Mouse (Mus musculus) olfactory bulb, adult 2 months (tissue): ENCODE measurements around the gene Zfp82. TPM values are rescaled to one million over a fixed set of nuclear protein-coding genes. Genes with fewer than 3 reads are reported as not detected.
"Not testable (repeated sequence)": the region's sequence is repeated elsewhere in the genome, so short reads cannot be mapped to it uniquely, and the experiment has no call there.

Source experiments
- H3K27ac ChIP-seq: fragments of 200-500 bp; 2 replicates; pipeline ENCODE4 v1.5.1; 2012; ENCODE audit warnings: low read depth, low read length; ENCODE audit not compliant: insufficient read depth
- H3K4me1 ChIP-seq: fragments of 200-500 bp; 2 replicates; pipeline ENCODE4 v1.6.1; 2012; ENCODE audit warnings: low read length; ENCODE audit not compliant: control insufficient read depth, insufficient read depth
- H3K4me3 ChIP-seq: fragments of 200-500 bp; 2 replicates; pipeline ENCODE4 v1.5.1; 2012; ENCODE audit warnings: mild to moderate bottlenecking, low read depth, low read length, moderate library complexity; ENCODE audit not compliant: insufficient read depth
- CTCF ChIP-seq: fragments of 200-500 bp; IDR thresholded peaks from 2 replicates; pipeline ENCODE4 v1.5.1; 2012; ENCODE audit warnings: low read depth, mild to moderate bottlenecking, low read length, moderate library complexity; ENCODE audit not compliant: insufficient read depth
- POLR2A ChIP-seq: fragments of 200-500 bp; IDR thresholded peaks from 2 replicates; pipeline ENCODE4 v1.6.1; 2012; ENCODE audit warnings: mild to moderate bottlenecking, low read depth, low read length, moderate library complexity; ENCODE audit not compliant: insufficient read depth
- WGBS: fragments of 180-500 bp; shearing (Covaris S2); methylation state at CpG from one replicate; pipeline ENCODE4 v1.1.7; 2018; 5-methylcytosine and 5-hydroxymethylcytosine counted together
- polyA plus RNA-seq: library from polyadenylated mRNA; stranded (reverse); fragments of >200 nt; gene quantifications from 2 replicates; pipeline ENCODE4 v1.2.4, GENCODE M21; 2012; ENCODE audit warnings: low replicate concordance; ENCODE audit not compliant: missing spikeins, insufficient read depth, insufficient read length

Gene Zfp82
- polyA plus RNA-seq: not detected in 2 replicates

DNA sequence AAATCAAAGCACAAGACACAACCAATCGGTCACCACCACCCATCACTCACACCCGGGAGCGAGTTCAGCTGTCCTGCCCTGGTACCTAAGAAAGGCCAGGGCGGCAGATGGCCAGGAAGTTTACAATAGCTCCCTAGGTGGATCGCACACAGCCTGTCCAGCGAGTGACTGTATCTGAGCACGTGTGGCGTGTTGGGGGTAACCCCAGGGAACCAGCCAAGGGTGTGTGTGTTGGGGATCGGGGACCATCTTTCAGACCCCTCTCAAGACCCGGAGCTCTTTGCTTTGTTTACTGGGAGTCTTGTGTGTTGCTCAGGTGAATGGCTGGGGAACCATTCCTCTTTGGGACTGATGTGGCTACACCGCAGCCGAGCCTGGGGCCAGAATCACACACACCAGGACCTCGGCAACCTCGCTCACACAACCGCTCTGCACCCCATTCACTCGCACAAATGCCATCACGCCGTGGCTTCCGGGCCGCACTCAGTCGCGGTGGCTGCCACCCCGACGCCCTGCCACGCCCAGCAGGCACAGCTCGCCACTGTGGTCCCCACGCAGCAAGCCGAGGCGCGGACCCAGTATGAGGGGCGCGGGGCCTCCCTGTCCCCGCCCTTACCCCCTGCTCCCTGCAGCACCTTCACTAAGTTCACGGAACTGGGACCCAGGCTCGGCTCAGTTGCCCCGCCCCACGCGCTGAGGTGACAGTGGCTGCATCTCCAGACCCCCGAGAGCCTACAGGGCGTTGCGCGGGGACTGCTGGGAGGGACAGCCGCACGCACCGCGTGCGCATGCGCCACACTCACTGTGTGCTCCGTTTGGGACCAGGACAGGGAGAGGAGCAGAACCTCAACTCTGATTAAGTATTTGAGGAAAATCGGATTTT lies at the start of gene Zfp82:
Zfp82 (minus strand) TSS at position 755 of the 883 bp plus-strand sequence.
- Histone ChIP-seq H3K27ac (no peak within 1 kb of the TSS), H3K4me1 (peaks cover 4% of the 10 kb centered on the region; the same call in 1 of the 2 replicates), H3K4me3 (peak within 1 kb of the TSS; percentile 61)
- TF ChIP-seq CTCF (no peak), POLR2A (peak; percentile 67)
- under 1% methylated on average over 50 of the region's 50 CpGs for WGBS

- peak overlapping the region; percentile 60; the same call in 1 of the 2 replicates for H3K27ac ChIP-seq
- H3K4me1 ChIP-seq: peaks cover 4% of the 10 kb centered on the region
- H3K4me3 ChIP-seq: peak overlapping the region; percentile 75
- under 1% methylated on average over 15 of the region's 15 CpGs for WGBS
- no peak for TF ChIP-seq POLR2A
- TF ChIP-seq CTCF: no peak
Measured at GRCm38 (mm10) chr7:30122188-30122530, 49.5 kb upstream of the Zfp82 start.

DNA sequence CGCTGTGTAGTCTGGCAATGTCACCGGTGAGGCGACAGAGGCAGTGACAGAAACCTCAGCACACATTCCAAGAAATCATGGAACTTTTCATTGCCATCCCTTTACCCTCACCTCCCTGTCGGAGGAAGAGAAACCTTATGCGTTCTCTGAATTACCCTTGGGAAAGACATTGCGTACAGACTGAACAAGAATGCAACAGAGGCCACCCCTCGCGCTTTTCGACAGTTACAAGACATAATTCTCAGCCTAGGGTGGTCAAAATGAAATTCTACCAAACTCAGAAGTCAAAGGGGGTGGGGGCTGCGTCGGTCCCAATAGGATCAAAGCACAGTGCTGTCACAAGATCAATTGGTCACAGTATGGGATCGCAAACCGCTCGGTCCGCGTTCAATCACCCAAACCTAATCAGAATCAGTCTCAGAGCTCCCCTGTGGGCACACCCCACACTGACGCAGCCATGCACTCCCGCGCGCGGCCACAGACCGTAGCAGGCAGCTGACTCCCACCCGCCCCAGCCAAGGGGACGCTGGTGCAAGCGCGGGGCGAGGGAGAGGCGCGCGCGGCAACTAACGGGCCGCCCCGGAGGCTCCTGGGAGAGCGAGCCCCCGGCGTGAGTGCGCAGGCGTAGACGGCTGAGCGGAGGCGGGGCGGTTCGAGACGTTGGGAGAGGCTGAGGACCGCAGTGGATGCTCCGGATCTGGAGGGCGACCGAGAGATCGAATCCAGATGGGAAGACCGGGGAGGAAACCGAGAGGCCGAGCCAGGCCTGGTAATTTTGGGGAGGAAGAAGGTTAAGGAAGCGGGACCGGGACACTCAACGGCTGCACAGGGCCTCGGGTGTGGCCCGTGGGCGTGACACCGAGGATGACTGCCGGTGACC lies 48.8 kb upstream of the Zfp82 start, which contains the start of gene Zfp382:
Zfp382 (plus strand) TSS at position 635 of the 880 bp plus-strand sequence.
- under 1% methylated on average over 61 of the region's 61 CpGs for WGBS
- H3K4me3 ChIP-seq: peak within 1 kb of the TSS; percentile 75
- peaks cover 4% of the 10 kb centered on the region for H3K4me1 ChIP-seq

GRCm38 (mm10) chr7:30117935-30118334 lies 45.2 kb upstream of the Zfp82 start:
- H3K4me3 ChIP-seq, H3K4me1 ChIP-seq, H3K27ac ChIP-seq: not testable (repeated sequence)
- WGBS: 93% methylated on average over 12 of the region's 12 CpGs

More for the DNA sequence above, 48.8 kb upstream of the Zfp82 start, which contains the start of gene Zfp382:
- TF ChIP-seq CTCF: no peak
- peak; percentile 93 for TF ChIP-seq POLR2A
- H3K27ac ChIP-seq: peak within 1 kb of the TSS; percentile 75

DNA sequence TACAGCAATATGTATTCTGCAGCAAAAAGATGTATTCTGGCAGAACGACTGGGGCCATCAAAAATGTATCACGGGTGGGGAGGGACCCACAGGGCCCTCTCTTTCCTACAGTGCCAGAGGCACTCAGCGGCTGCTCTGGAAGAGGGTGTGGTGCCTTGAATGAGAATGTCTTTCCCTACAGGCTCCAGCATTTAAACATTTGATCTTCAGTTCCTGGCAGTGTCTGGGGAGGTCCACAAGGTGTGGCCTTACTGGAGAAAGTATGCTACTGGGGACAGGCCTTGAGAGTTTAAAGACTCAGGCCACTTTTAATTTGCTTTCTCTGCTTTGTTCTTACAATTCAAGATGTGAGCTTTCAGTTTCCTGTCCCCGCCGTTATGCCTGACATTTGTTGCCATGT lies 43.4 kb upstream of the Zfp82 start:
- Histone ChIP-seq H3K27ac (no peak overlapping the region), H3K4me3 (no peak overlapping the region), H3K4me1 (no peaks in the 10 kb centered on the region; the same call in 1 of the 2 replicates)
- 95% methylated on average over 5 of the region's 5 CpGs for WGBS
- TF ChIP-seq CTCF (no peak), POLR2A (no peak)

DNA sequence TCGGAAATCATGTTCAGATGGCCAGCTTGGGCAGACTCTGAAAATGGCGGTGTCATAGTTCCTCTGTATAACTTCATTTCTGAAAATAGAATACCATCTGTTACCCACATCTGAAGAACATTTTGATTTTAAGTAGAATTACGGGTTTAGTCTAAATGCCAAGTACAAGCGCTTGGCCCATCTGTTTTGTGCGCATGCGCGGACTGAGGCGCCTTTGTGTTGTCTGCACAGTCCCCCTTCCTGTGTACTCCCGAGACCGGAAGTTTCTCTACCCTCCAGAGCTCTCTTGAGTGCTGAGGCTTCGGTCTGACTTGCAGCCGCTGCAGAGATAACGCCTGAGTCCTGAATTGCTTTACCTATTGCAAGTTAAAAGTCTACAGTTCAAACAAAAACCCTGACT lies 26.6 kb upstream of the Zfp82 start:
- H3K27ac ChIP-seq: no peak overlapping the region
- WGBS: 63% methylated on average over 13 of the region's 13 CpGs
- TF ChIP-seq CTCF: no peak
- TF ChIP-seq POLR2A: no peak
- H3K4me1 ChIP-seq: peaks cover 7% of the 10 kb centered on the region
- H3K4me3 ChIP-seq: peak overlapping the region; percentile 18; the same call in 1 of the 2 replicates

DNA sequence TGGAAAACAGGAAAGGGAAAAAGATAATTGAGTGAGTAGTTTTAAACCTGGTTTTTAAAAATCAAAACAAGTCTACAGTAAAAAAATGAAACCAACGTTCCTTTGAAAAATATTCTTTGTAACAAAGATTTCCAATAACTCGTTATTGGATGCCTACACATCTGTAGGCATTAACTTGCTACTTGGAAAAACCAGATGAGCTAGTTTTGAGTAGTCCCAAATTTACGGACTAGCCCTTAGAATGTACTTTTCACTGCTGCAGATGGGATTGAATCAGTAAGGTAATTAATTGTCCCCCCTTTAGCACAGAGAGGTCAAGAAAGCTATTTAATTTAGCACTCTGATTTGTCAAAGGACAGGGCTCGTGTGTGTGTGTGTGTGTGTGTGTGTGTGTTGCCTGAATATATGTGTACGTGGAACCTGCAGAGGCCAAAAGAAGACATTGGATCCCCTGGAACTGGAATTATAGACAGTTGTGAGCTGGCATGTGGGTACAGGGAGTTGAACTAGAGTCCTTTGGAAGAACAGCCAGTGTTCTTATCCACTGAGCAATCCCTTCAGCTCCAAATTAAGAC lies 22.9 kb upstream of the Zfp82 start:
- H3K27ac ChIP-seq: no peak overlapping the region
- H3K4me1 ChIP-seq: peaks cover 7% of the 10 kb centered on the region
- TF ChIP-seq CTCF (no peak), POLR2A (no peak)
- 1% methylated on average over 5 of the region's 5 CpGs for WGBS
- H3K4me3 ChIP-seq: no peak overlapping the region

DNA sequence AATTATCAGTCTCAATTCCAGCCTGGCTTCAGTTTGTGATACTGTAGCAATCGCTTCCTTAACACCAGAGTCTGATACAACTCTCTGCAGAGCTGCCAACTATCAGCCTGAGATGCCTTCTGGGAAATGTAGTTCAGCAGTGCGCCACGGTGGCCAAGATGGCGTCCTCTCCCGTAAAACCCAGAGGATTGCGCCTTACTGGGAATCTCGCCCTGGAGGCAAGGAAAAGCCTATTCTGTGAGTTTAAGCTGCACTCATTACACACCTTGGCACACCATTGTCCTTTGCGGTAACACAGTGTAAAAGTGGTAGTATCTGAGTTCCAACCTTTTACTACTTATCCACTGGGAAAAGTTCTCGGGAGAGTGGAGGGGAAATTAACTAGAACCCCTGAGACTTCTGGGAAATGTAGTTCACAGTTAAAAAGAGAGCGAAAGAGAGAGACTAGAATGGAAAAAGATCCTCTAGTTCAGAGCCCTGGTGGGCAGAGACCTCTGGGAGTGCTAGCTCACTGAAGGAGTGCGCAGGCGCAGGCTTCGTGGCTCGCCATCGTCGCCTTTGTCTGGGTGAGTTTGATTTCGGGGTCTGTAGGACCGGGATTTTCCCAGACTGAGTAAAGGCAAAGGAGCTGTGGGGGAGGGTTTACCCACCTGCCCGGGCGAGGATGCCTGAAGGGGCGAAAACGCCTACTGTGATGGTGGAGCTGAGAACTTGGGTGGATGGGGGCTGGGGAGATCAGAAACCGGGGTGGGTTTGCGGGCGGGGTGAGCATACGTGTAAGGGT lies 22.1 kb upstream of the Zfp82 start, which contains the start of gene Zfp260:
Zfp260 (plus strand) TSS at position 132 of the 784 bp plus-strand sequence.
- TF ChIP-seq POLR2A: peak; percentile 77
- TF ChIP-seq CTCF: no peak
- under 1% methylated on average over 26 of the region's 26 CpGs for WGBS

More for the DNA sequence above, 22.1 kb upstream of the Zfp82 start, which contains the start of gene Zfp260:
- Histone ChIP-seq H3K4me1 (peaks cover 7% of the 10 kb centered on the region), H3K27ac (peak within 1 kb of the TSS; percentile 93), H3K4me3 (peak within 1 kb of the TSS; percentile 72)
